Mouse (Mus musculus): ENCODE data around the gene Il18.
"Not testable (repeated sequence)": the region's sequence is repeated elsewhere in the genome, so short reads cannot be mapped to it uniquely, and the experiment has no call there.

Il18 gene

DNA sequence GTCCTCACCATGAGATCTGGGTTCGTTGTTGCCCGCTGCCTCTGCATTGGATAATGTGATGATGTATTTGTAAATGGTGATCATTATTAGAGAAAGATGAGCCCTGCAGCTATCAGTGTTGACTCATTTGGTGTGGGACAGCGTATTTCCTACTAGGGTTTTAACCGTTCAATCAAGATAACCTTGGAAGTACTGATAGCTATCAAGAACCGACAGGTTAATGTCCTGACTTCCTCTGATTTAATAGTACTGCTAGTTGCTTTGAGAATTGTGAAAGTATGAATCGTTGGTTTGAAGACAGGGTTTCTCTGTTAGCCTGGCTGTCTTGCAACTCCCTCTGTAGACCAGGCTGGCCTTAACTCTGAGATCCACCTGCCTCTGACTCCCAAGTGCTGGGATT lies 49.7 kb downstream of the Il18 start:
- no peak for DNase-seq

GRCm38 (mm10) chr9:50612115-50612514 lies 57.5 kb downstream of the Il18 start:
- no peak for DNase-seq

- DNase-seq = no peak
Observed at GRCm38 (mm10) chr9:50616161-50616560, 61.5 kb downstream of the Il18 start.

DNA sequence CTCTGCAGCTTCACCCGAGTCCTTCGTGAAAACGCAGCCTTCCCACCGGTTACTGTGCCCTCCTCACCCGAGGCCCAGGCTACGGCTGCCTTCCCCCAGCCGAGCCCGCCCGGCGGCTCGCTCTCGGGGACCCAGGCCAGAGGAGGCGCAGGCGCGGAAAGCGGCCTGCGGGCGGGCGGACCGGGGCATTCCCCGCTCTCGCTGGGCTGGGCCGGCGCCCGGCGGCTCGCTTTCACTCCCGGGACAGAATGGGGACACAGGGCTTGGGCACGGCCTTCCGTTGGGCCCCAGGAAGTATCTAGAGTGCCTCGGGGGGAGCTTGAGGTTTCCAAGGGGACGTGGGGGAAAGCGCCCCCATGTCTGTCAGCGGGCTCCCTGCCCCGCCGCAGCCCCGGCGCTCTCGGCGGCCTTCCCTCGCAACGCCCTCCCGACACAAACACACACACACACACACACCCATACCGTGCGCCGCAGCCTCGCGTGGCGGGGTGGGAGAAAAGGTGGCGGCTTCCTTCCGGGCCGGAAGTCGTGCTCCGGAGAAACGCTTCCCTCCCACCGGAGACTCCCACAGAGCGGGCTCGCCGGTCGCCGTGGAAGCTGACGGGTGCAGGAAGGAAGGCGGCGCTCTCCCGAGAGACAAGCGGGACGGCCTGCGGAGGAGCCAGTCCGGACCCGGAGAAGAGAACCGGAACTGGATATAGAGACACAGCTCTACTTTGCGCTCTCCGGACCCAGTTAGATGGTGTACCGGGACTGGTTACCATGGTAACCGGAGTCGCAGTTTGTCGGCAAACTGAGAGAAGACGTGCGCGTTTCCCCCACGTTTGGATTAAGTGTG lies 62.4 kb downstream of the Il18 start, which contains the start of the genes Pih1d2 and Nkapd1:
Gene Pih1d2, plus strand, starts transcription at position 556 of the 838 bp plus-strand sequence.
Gene Nkapd1, minus strand, starts transcription at position 699 of the 838 bp plus-strand sequence.
- peak; percentile 92 for DNase-seq

GRCm38 (mm10) chr9:50617794-50618330 lies 63.2 kb downstream of the Il18 start:
- no peak for DNase-seq

GRCm38 (mm10) chr9:50630903-50631302 lies 76.3 kb downstream of the Il18 start:
- DNase-seq = not testable (repeated sequence)
